Mouse (Mus musculus) right cerebral cortex, adult 18-20 months (tissue): ENCODE measurements at regions not wholly inside any gene's neighbourhood (a gene's known extent, or its start where the extent isn't known, plus 50 kb on each side); places are given as distances from the start of the nearest gene placed in this dataset.

Experiments
- DNase-seq: peaks from one replicate; pipeline ENCODE4 v3.0.0; 2022; ENCODE audit warnings: mixed read lengths

- no peak for DNase-seq
These were observed 95.3 kb downstream of the Lurap1l start for GRCm38 (mm10) chr4:81005507-81006328.

DNA sequence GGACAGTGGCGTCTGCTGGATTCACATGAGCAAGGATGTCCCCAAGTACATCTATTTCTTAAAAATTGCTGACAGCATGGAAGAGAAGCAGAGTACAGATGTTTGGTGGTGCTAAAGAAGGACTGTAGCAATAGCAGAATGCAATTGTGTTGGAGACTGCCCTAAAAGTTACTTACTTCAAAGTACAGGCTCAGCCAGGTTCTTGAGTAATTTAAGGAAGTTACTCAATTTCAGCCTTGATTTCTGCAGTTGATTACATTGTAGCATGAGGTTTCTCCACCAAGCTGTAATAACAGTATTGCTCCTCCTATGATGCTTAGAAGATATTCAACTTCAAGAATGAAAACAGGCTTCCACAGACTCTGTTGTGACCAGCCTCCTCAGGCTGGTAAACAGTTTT is 96.1 kb downstream of the Lurap1l start:
- DNase-seq, result no peak

DNA sequence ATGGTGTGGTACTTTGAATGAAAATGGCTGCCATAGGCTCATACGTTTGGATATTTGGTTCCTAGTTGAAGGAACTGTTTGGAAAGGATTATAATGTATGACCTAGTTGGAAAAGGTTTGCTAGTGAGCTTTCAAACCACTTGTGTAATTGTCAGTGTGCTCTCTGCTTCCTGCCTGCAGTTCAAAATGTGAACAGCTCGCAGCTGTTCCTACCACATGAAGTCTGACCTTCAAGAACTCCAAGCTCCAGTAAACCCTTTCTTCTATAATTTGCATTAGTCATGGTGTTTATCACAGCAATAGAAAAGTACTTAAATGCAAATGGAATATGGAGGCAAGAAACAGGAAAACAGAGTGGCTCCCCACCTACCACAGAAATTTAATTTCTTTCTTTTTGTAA is 111.4 kb downstream of the Lurap1l start:
- no peak for DNase-seq

- no peak for DNase-seq
These were observed 113.1 kb downstream of the Lurap1l start for GRCm38 (mm10) chr4:81023436-81023983.

- DNase-seq, result no peak
These were observed 117.1 kb downstream of the Lurap1l start for GRCm38 (mm10) chr4:81027558-81027957.

- DNase-seq, result no peak
These were observed 120.2 kb downstream of the Lurap1l start for GRCm38 (mm10) chr4:81030671-81031070.

DNA sequence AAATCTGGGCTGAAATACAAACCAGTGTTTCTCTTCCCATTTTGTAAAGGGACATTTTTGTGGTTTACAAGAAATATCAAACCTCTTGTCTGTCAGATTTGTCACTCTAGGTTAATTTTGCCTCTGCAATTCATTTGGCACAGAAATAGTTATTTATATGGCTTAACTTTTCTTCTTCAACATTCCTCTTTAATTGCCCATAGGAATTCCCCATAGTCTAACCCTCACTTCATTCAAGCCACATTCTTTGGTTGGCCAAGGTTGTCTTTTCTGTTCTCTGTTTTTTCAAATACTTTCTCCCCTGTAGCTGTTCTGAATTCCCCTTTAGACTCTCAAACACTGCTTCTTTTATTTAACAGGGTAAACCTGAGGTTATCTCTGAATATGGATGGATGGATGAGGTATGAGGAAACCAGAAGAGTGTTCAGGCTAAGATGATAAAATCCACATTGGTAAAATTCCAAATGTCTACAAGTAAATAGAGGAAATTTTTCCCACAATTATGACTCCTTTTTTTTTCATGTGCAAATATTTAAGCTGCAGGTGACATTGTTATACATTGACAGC is 127.0 kb downstream of the Lurap1l start:
- DNase-seq, result no peak

DNA sequence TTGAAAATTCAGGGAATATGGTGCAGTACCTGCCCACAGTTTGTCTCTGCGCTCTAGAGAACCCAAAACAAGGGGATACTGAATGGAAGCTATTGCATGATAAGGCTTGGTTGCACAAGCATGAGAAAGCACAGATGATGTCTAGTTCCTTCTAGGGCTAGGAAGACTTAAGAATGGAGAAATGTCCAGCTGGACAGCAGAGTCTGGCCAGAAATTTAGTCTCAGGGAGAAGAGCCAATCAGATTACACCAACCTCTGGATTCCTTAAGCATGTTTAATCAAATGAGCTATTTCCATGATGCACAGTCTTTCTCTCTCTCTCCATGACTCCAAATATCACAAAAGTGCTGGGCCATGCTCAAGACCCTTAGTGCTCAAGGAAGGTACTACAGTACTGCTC is 147.8 kb downstream of the Lurap1l start:
- no peak for DNase-seq

DNA sequence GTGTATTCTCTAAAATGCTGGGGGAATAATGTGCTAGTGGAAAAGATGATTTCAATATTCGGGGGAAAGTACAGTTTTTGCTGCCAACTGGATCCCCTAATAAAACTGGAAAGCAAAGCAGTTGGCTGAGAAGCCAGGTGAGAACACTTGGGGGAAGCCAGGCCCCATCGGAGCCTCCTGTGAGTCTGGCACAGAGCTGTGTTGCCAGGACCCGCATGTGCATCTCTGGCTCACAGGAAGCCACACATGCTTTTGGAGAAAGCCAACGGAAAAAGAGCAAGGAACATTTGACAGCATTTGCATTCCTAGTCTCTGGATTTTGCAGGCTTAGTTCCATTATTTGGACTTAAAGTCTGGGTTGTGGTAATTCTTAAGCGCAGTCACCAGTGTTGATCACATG is 148.4 kb downstream of the Lurap1l start:
- no peak for DNase-seq

- no peak for DNase-seq
These were observed 148.9 kb downstream of the Lurap1l start for GRCm38 (mm10) chr4:81059356-81059755.

- DNase-seq, result no peak
These were observed 172.0 kb downstream of the Lurap1l start for GRCm38 (mm10) chr4:81082290-81082947.

- no peak for DNase-seq
These were observed 174.7 kb downstream of the Lurap1l start for GRCm38 (mm10) chr4:81085188-81085587.

DNA sequence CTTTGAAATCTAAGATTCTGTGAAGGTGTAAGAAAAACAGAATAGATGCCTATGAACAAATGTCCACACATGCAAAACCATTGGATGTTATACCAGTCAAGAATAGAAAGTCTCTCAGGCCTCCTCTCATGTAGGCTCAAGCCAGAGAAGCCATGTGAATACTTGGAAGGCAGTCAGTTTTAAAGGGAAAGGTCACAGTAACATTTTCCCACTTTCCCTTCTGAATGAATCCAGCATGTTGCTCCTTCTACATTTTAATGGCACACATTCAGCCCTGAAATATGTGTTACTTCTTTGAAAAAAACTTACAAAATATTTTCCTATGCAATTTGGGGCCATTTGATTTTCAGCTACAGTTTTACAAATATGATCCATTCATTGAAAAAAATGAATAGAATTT is 186.1 kb downstream of the Lurap1l start:
- DNase-seq, result no peak

DNA sequence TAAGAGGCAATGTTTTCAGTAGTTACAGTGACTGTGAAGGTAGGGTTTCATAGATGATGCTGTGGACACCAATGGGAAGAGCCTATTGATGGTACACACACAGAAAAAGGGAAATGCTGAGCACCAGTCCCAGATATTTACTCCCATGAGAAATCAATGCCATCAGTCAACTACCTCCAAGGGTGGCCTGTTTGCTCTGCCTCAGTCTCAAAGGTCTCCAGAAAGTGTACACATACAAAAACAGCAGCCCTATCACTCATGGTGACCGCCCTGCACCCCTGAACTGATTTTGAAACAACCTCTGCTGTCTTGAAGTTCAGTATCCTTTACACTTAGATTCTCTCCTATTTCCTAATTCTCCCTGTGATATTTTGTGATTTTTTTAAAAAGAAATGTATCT is 187.2 kb downstream of the Lurap1l start:
- DNase-seq, result no peak

- no peak for DNase-seq
These were observed 190.6 kb downstream of the Lurap1l start for GRCm38 (mm10) chr4:81101049-81101448.

- DNase-seq, result peak; percentile 4
These were observed 200.9 kb downstream of the Lurap1l start for GRCm38 (mm10) chr4:81111307-81111706.

GRCm38 (mm10) chr4:81116411-81116810 is 206.0 kb downstream of the Lurap1l start:
- DNase-seq, result no peak

- DNase-seq, result no peak
These were observed 213.7 kb downstream of the Lurap1l start for GRCm38 (mm10) chr4:81124155-81124554.

DNA sequence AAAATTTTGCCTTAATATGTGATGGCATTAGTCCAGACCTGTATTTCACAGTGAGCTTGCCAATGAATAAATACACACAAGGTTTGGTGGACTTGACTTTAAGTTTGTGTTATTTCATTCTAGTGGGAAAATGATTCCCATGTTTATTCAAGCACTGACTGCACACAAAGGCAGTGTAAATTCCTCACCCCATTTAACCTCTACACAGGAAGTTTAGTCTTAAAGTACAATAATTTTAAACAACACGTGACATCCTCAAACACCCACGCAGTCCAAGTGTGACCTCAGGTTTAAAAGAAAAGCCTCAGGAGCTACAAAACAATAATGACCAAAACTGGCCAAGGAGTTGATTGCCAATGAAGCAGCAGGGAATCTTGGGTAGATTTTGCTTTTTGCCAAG is 219.4 kb downstream of the Lurap1l start:
- DNase-seq, result no peak

DNA sequence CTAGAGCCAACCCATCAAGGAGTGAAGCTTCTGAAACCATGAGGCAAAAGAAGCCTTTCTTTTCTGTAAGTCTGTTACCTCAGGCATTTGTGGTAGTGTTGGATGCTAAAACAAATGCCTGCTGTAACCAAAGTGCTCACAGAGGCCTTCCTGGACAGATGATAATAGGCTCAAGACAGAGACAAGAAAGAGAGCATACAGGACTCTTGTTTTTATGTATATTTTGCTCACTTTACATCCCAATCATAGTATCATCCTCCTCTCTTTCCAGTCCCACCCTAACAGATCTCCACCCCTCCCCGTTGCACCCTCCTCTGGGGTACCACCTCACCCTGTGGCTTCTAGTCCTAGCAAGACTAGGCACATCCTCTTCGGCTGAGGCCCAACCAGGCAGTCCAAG is 262.7 kb downstream of the Lurap1l start:
- DNase-seq, result no peak

GRCm38 (mm10) chr4:81177443-81178041 is 265.1 kb downstream of the Mpdz start:
- no peak for DNase-seq

DNA sequence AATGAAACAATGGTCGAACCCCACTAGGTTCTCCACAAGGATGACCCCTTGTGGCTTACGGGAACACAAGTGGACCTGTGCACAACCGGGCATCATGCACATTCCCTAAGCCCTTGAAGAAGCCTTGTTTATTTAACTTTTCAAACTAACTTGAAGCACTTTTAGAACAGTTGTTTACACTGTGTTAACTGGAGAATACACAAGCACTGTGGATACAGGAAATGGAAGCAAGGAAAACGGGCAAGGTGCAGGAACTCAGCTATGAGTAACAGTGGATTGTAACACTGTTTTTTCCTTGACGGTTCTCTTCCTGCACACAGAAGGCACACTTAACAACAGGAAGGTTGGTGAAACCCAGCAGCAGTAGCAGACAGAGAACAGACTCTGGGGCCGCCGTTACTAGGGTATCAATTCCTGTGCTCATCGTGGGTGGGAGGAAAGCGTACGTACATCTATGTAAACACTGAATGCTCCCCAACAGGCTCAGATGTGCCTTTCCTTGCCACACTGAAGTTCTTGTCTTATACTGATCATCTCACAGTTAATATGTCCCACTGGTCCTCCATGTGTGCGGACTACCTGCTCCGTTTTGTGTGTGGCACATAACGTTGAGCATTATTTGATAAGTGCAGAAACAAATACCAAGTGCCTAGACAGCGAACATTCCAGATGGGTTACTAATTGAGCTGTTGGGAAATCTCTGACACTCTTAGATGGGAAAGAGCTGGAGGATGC is 264.4 kb downstream of the Mpdz start:
- no peak for DNase-seq

GRCm38 (mm10) chr4:81178782-81179135 is 263.9 kb downstream of the Mpdz start:
- DNase-seq, result peak; percentile 87
